20 mouse cellular contexts compared by ENCODE assay signal in the genomic region with DNA sequence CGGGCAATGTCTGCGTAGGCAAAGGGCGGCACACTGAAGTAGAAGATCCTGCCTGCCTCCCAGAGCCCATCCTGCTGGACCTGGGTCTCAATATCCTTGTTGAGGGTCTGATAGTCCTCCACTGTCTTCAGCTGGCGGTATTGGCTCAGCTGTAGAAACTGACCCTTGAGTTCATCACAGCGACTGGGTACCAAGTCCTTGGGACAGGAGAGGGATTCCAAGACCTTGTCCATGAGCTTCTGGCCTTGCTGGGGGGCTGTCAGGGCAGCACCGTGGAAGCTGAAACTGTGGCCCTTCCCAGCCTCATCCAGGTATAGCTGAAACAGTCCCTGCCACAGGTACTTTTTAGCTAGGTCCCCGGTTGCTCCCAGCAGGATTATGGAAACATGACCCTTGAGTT. TPM values are rescaled to one million over a fixed set of nuclear protein-coding genes. Genes with fewer than 3 reads are reported as not detected.
DNase-seq lines count a peak whose midpoint lies in the region; ATAC-seq and TF ChIP-seq lines count a peak whose summit lies in the region.
"Had no signal": no experiment of that assay in that cellular context is flagged by ENCODE, and none has a peak within 500 bp of the region (broad histone marks: within the 10 kb centered on the region; RNA-seq: fewer than 3 reads in every experiment).

No protein-coding gene starts in this region.

- 90% methylated on average over 7 of the region's 7 CpGs for WGBS in kidney, embryonic 15.5 days
- WGBS in lung, embryonic 16.5 days = 88% methylated on average over 7 of the region's 7 CpGs

- peak overlapping the region; percentile 97 for H3K27ac ChIP-seq in gastrocnemius, adult 2 months
- no peak overlapping the region for H3K27ac ChIP-seq in kidney, embryonic 15.5 days
- H3K27ac ChIP-seq in lung, embryonic 16.5 days (ENCODE audit: low read length) = peak overlapping the region; percentile 52; the same call in 1 of the 2 replicates
- H3K27ac ChIP-seq: hindbrain, embryonic 13.5 days; limb, embryonic 13.5 days; liver, embryonic 15.5 days had no signal

- H3K36me3 ChIP-seq in kidney, embryonic 15.5 days = peaks cover 11% of the 10 kb centered on the region; the same call in 1 of the 2 replicates
- peaks cover 5% of the 10 kb centered on the region; the same call in 1 of the 2 replicates for H3K36me3 ChIP-seq in lung, embryonic 16.5 days (ENCODE audit: control insufficient read depth, insufficient read depth, low read length)
- H3K36me3 ChIP-seq: hindbrain, embryonic 13.5 days; limb, embryonic 13.5 days had no signal

- no peaks in the 10 kb centered on the region for H3K9me3 ChIP-seq in kidney, embryonic 15.5 days (replicated peaks)
- H3K9me3 ChIP-seq in lung, embryonic 16.5 days (ENCODE audit: control insufficient read depth, low read length) = no peaks in the 10 kb centered on the region
- H3K9me3 ChIP-seq: hindbrain, embryonic 13.5 days; limb, embryonic 13.5 days; liver, embryonic 15.5 days had no signal

- H3K4me2 ChIP-seq in kidney, embryonic 15.5 days = no peak overlapping the region
- H3K4me2 ChIP-seq in lung, embryonic 16.5 days (ENCODE audit: low read depth, low read length) = no peak overlapping the region
- H3K4me2 ChIP-seq: hindbrain, embryonic 13.5 days; limb, embryonic 13.5 days; liver, embryonic 15.5 days had no signal

- no peak for ATAC-seq in kidney, embryonic 15.5 days (replicated peaks; ENCODE audit: low FRiP score)
- no peak for ATAC-seq in lung, embryonic 16.5 days (ENCODE audit: low read depth)
- ATAC-seq: activated CD4-positive, CD25-positive, alpha-beta regulatory T cell, adult 4 months; forebrain, postnatal 0 days had no signal

- peak; percentile 2 for DNase-seq in adrenal gland, postnatal 10 days
- DNase-seq in adrenal gland, adult 2 months = no peak
- DNase-seq in gastrocnemius, adult 2 months = peak; percentile 42
- no peak for DNase-seq in gastrocnemius, postnatal 25 days
- DNase-seq in kidney, adult 18-20 months = peak; percentile 22
- no peak for DNase-seq in lung, postnatal 25 days (ENCODE audit: low spot score)
- DNase-seq: cerebellum, adult 11 months; forebrain, postnatal 0 days; layer of hippocampus, adult 9-11 months; midbrain, embryonic 14.5 days; right cerebral cortex, postnatal 25 days; spleen, adult 18-20 months; thymus, postnatal 14 days had no signal

- no peaks in the 10 kb centered on the region for H3K27me3 ChIP-seq in kidney, embryonic 15.5 days
- H3K27me3 ChIP-seq in lung, embryonic 16.5 days (ENCODE audit: control insufficient read depth, insufficient read depth, low read depth, low read length) = no peaks in the 10 kb centered on the region
- H3K27me3 ChIP-seq: hindbrain, embryonic 13.5 days; limb, embryonic 13.5 days; liver, embryonic 15.5 days had no signal

- no peak for TF ChIP-seq CTCF in gastrocnemius, adult 2 months (IDR thresholded peaks at IDR 0.05)

- intact Hi-C loops in gastrocnemius, adult 2 months (cut with DNase I) = no loop called here

- no peak overlapping the region for H3K9ac ChIP-seq in kidney, embryonic 15.5 days
- no peak overlapping the region for H3K9ac ChIP-seq in lung, embryonic 16.5 days (ENCODE audit: low read length)
- H3K9ac ChIP-seq: forebrain, postnatal 0 days; hindbrain, embryonic 13.5 days; limb, embryonic 13.5 days; liver, embryonic 15.5 days had no signal

- peaks cover 69% of the 10 kb centered on the region for H3K4me1 ChIP-seq in kidney, embryonic 15.5 days
- peaks cover 43% of the 10 kb centered on the region for H3K4me1 ChIP-seq in lung, embryonic 16.5 days (replicated peaks; ENCODE audit: control insufficient read depth, insufficient read depth, low read length)

- H3K4me3 ChIP-seq in gastrocnemius, adult 2 months = peak overlapping the region; percentile 67
- no peak overlapping the region for H3K4me3 ChIP-seq in kidney, embryonic 15.5 days (replicated peaks)
- H3K4me3 ChIP-seq in lung, embryonic 16.5 days (ENCODE audit: low read length) = no peak overlapping the region
- H3K4me3 ChIP-seq: hindbrain, embryonic 13.5 days; limb, embryonic 13.5 days; liver, embryonic 15.5 days had no signal

RNA-seq across cellular contexts. Expression of gene H6pd, which starts 12.9 kb away (rescaled TPM):
- total RNA-seq in adrenal gland, postnatal 10 days (2021) = 100 to 1,000 TPM; 102 to 133 TPM
- total RNA-seq in adrenal gland, adult 2 months (2021) = 100 to 1,000 TPM; 120 to 197 TPM
- polyA plus RNA-seq in adrenal gland, adult 2 months (2012; rRNA removed) = 146 and 154 TPM in 2 replicates
- 100 to 1,000 TPM in 1 of 2 experiments, 10 to 100 TPM in 1; 41.6 to 104 TPM for total RNA-seq in gastrocnemius, adult 2 months (2021)
- total RNA-seq in gastrocnemius, postnatal 25 days (2021) = 10 to 100 TPM; 43.2 to 49.2 TPM
- polyA plus RNA-seq in kidney, embryonic 15.5 days (2015; fragmentation: Nextera tagmentation; extraction: Ambion mirVana) = 17.8 and 18.5 TPM in 2 replicates
- polyA plus RNA-seq in lung, embryonic 16.5 days (2015; fragmentation: Nextera tagmentation; extraction: Ambion mirVana) = 38.3 and 39.6 TPM in 2 replicates

RNA-seq across cellular contexts. Expression of gene Spsb1, which starts 41.1 kb away (rescaled TPM):
- 10 to 100 TPM; 31.6 TPM for total RNA-seq in adrenal gland, postnatal 10 days (2021)
- total RNA-seq in adrenal gland, adult 2 months (2021) = 10 to 100 TPM; 22.2 to 29.5 TPM
- 26.3 and 26.9 TPM in 2 replicates for polyA plus RNA-seq in adrenal gland, adult 2 months (2012; rRNA removed)
- total RNA-seq in gastrocnemius, adult 2 months (2021) = 10 to 100 TPM in 1 of 2 experiments, 1 to 10 TPM in 1; 5.5 to 16.1 TPM
- 1 to 10 TPM; 5.2 to 8.2 TPM for total RNA-seq in gastrocnemius, postnatal 25 days (2021)
- 11.7 and 12.7 TPM in 2 replicates for polyA plus RNA-seq in kidney, embryonic 15.5 days (2015; fragmentation: Nextera tagmentation; extraction: Ambion mirVana)
- 14.9 and 15.1 TPM in 2 replicates for polyA plus RNA-seq in lung, embryonic 16.5 days (2015; fragmentation: Nextera tagmentation; extraction: Ambion mirVana)
- total RNA-seq: megakaryocyte-erythroid progenitor cell, adult 5-6 weeks had no signal

Comparison
In these comparisons a context has a peak if more than half of its experiments do, and no peak if none do; other contexts are left out.
1. DNase-seq: peak in adrenal gland, postnatal 10 days (single experiment), gastrocnemius, adult 2 months (single experiment) and kidney, adult 18-20 months (single experiment); none in adrenal gland, adult 2 months (single experiment), gastrocnemius, postnatal 25 days (single experiment) and lung, postnatal 25 days (single experiment).